Mouse (Mus musculus) CD4-positive helper T cell, adult 2 months (primary cell): ENCODE measurements at regions not wholly inside any gene's neighbourhood (a gene's known extent, or its start where the extent isn't known, plus 50 kb on each side); places are given as distances from the start of the nearest gene placed in this dataset.

Experiments used
- DNase-seq: peaks from one replicate; pipeline ENCODE4 v3.0.0-alpha.2; 2012; ENCODE audit warnings: low read depth, missing footprints, low spot score

GRCm38 (mm10) chr2:61527127-61527526, 51.3 kb upstream of the Tank start:
- no peak for DNase-seq

DNA sequence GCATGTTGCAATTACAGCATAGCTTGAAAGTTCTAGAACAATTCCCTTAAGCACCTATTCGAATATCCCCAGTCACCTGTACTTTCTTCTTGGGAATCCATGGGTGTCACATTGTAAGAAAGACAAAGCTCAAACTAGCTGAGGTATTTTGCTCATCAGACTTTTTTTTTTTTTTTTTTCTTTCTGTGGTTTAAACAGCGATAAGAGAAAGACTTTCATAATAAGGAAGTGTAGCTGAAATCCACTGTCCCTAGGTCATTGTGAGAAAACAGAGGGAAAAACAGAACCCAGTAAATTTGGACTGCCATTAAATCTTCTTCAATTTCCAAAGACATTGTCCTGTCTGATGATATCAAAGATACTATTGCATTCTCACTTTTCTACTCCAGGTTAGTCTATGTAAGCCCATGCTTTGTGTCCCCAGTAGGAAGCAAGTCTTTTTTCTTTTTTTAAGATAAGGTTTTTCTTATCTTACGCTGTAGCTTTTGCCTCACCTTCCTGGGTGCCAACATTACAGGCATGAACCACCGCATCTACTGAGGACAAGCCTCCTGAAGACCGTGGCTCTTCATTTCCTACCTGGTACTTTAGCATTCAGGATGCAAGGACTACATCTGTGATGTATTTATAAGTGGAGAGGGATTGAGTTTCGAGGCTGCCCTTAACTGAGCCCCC, 54.2 kb upstream of the Tank start:
- DNase-seq: no peak

DNA sequence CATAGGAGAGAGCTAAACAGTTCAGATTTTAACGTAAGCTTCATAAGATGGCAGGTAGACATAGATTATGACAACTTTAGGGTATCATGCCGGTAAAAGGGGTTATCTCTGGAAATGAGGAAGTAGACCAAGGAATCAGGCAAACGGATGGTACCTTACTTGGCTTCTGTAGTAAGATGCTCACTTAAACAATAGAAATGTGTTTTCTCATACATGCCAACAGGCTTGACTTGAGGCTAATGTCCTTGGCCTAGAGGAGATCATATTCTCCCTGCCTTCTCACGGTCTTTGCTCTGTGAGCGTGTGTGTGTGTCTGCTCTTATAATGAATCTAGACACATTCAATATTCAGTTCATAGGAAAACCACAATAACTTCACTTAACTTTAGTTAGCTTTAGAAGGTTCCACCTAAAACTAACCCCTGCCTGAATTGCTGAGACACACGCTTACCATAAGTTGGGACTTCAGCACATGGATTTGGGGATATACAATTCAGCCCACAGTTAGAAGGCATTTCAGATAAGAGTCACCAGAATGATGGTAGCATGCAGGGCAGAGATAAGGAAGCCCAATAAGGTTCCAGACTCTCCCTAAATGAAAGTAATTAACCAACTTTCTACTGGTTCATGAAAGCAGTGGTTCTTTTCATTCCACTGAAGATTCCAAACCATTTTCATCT, 63.8 kb upstream of the Tank start:
- DNase-seq: no peak

DNA sequence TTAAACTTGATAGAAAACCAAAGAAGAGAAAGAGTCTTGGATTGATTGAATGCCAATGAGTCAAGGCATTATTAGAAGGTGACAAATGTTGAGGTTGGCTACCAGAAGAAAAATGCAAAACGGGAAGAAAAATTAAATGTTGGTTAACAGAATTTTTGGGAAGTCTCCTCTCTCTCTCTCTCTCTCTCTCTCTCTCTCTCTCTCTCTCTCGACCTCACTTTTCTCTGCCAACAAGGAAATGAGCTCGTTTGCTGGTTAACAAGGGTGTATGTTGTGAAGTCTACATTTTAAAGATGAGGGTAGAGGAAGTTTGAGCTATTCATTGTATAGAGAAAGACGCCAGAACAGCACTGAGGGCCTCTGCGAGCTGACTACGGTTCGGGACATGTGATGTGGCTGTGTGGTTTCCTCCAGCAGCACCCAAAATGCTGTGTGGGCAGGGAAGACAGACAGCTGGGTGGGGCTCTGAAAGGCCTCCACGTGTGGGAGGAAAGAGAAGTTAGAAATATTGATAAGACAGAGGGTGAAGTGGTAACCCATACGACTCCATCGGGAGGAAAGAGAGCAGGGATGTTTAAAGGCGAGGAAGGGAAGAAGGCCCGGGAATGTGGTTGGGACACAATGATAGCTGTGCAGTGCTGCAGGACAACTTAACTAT, 64.5 kb upstream of the Tank start:
- DNase-seq: peak; percentile 86

- DNase-seq: no peak
These were observed 74.8 kb upstream of the Tank start for GRCm38 (mm10) chr2:61503594-61503993.

GRCm38 (mm10) chr2:61501922-61502321, 76.5 kb upstream of the Tank start:
- DNase-seq: no peak

- no peak for DNase-seq
These were observed 79.1 kb upstream of the Tank start for GRCm38 (mm10) chr2:61499266-61499665.

DNA sequence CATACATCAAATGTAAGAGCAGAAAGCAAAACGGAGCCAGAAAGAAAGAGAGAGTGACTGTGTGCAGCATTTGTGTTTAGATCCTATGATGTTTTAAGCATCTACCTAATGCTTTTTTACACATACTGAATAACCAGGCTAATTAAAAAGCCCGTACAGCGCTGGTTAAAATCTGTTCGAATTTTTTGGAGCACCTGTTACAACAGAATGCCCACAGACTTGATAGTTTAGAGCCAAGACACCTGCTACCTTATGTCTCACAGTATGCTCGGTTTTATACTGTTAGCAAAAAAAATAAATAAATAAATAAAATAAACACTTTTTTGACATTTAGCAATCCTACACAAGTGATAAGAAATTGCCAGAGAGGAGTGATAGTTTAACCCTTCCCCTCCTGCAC, 80.5 kb upstream of the Tank start:
- DNase-seq: no peak

DNA sequence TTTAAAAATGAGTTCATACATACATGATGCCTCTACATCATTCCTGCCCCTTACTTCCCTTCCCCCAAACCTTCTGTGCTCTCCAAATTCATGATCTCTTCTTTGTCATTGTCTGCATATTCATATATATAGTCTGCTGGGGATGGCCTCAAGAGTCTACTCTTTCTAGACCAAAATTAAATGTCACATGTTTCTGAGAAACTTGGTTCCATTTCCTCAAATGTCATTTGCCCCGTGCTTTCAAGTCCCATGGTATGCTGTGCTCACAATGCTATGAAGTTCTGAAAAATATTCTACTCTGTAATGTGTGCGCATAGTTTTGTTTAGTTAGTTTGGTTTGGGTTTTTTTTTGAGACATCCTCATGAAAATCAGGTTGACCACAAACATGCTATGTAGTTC, 81.4 kb upstream of the Tank start:
- DNase-seq: no peak

GRCm38 (mm10) chr2:61493918-61494712, 84.3 kb upstream of the Tank start:
- DNase-seq: peak; percentile 75

GRCm38 (mm10) chr2:61492043-61492743, 86.2 kb upstream of the Tank start:
- DNase-seq: peak; percentile 68

- DNase-seq: peak; percentile 74
These were observed 87.8 kb upstream of the Tank start for GRCm38 (mm10) chr2:61490436-61491109.

DNA sequence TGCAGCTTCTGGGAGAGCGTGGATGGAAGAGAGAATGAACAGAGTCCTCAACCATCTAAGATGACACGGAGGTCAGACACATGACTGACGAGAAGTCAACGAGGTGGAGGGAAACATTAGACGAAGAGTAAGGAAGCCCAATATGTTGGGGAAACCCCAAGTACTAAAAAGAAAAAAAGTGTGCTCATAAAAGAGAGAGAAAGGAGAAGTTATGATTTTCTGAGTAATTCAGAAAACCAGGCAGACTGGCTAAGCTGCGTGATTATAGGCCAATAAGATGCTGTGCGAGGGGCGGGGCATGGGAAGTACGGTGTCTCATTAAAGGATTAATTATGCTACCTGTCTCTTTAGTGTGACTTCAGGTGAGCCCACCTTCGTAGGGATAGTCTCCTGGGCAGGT, 88.6 kb upstream of the Tank start:
- DNase-seq: peak; percentile 61

GRCm38 (mm10) chr2:61483820-61484219, 94.6 kb upstream of the Tank start:
- peak; percentile 73 for DNase-seq

GRCm38 (mm10) chr2:61476648-61477047, 101.7 kb upstream of the Tank start:
- no peak for DNase-seq

- DNase-seq: peak; percentile 41
These were observed 103.8 kb upstream of the Tank start for GRCm38 (mm10) chr2:61474626-61475025.

- DNase-seq: no peak
These were observed 107.9 kb upstream of the Tank start for GRCm38 (mm10) chr2:61470521-61470920.

GRCm38 (mm10) chr2:61470064-61470463, 108.3 kb upstream of the Tank start:
- no peak for DNase-seq

GRCm38 (mm10) chr2:61455902-61456301, 122.5 kb upstream of the Tank start:
- peak; percentile 53 for DNase-seq

DNA sequence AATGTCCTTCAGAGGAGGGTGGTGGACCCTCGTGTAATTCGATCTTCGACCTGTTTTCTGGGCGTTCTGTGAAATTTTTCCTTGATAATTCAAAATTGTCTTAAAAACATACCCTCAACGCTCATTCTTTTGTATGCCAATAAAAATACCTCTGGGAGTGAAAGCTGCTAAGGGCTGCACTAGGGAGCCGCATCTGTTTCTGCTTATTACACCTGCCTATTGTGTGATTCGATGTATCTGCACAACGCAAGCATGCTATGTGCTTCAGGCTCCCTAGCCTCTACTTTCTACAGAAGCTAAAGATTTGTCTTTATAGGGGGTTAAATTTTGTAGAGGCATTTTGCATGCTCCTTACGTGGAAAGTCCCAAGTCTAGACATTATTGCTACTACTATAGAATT, 123.7 kb upstream of the Tank start:
- DNase-seq: no peak

GRCm38 (mm10) chr2:61454311-61454728, 124.1 kb upstream of the Tank start:
- peak; percentile 78 for DNase-seq
